Mouse (Mus musculus) liver, embryonic 14.5 days (tissue): ENCODE data around the gene Nr4a3.

Experiments used
- CTCF ChIP-seq: IDR thresholded peaks from 2 replicates; pipeline ENCODE4 v1.5.1; 2016; ENCODE audit warnings: antibody characterized with exemption, low read depth, control low read depth
- EP300 ChIP-seq: IDR thresholded peaks from 2 replicates; pipeline ENCODE4 v1.6.1; 2016; ENCODE audit warnings: antibody characterized with exemption, low read depth

GRCm38 (mm10) chr4:48044141-48044490 is 837 bp upstream of the Nr4a3 start:
- no peak for TF ChIP-seq CTCF
- TF ChIP-seq EP300, result no peak
